Mouse (Mus musculus) urinary bladder, postnatal 25 days (tissue): ENCODE results near the gene Fga.

Experiments used
- DNase-seq: peaks from one replicate; pipeline ENCODE4 v3.0.0; 2022; ENCODE audit warnings: low spot score

Fga gene

GRCm38 (mm10) chr3:83025475-83026301, at the start of gene Fga:
TSS of gene Fga (plus strand) at chr3:83026076.
- DNase-seq = no peak

DNA sequence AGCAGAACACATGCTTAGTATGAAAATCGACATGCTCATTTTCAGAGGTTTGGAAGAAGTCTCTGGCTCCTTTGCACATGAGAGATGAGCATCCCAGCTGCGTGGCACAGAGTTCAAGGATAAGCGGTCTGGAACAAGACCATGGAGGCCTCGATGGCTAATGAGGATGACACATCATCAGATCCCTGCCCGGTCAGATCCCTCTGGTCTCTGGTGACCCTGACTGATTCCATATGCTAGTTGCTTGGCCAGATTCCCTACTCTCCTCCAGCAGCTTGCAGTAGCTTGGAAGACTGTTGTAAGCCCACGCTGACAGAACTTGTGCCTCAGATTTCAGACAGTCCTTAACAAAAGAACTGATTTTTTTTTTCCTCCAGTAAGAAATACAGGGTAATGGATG, 45.1 kb upstream of the Fga start:
- DNase-seq = no peak

DNA sequence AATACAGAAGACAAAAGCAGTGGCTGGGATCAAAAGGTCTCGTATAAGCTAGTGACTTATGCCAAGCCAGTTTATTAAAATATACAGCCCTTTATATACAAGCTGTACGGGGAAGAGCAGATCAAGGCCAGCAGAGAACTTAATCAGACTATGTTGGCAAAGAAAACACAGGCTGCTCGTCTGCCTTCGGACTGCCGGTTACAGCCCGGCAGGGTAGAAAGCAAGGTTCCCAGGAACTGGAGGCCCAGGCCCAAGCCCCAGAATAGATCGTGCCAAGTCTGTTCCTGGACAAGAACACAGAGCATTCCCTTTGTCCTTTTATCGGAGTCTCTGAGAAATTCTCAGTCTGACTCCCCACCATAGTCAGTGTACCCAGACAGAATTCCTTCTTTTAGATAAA, 44.0 kb upstream of the Fga start:
- DNase-seq = no peak

DNA sequence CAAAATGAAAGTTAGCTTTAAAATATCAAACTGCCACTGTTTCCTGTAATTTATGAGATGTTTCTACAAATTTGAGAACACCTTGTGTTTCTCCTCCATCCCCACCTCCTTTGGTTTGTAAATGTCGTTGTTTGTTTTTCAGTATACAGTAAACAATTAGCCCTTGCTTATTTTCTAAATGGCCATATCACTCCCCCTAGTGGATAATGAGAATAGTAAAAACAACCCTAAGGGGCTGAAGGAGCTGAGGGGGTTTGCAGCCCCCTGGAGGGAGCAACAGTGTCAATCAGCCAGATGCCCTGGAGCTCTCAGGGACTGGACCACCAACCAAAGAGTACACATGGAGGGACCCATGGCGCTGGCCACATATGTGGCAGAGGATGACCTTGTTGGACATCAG, 41.0 kb upstream of the Fga start:
- DNase-seq = no peak

- no peak for DNase-seq
Observed at GRCm38 (mm10) chr3:82991963-82992362, 33.9 kb upstream of the Fga start.

DNA sequence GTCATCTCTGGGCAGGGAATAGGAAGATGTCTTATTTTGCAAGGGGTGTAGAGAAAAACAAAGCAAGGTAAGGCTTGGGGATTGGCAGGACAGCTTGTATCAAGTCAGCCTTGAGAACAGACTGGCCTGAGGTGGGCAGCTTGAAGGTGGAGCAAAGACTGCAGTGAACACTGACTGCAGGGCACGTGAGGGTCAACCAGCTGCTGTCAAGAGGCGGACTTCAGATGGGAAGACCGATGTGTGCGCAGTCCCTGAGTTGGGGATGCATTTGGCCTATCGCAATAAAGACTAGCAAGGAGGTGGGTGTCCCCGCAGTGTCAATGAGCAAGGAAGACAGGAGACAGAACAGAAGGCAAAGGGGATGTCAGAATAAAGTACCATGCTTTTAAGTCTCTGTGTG, 32.9 kb upstream of the Fga start:
- no peak for DNase-seq

DNA sequence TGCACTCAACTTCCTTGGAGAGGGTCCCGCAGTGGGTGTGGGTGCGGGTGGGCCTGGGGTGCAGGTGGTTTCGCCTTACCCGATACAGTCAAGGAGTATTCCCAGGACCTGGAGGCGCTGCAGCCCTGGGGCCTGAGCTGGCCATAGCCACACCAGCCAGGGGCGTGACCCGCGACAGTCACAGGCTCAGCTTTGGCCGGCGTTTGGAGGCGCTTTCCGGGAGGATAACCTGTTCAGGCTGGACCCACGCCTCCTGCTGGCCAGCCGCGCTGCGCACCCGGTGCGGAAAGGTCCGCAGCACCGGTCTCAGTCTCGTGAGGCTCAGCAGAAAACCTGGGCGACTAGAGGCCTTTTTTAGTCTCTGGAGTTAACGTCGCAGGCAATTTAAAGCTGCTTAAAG, 30.5 kb upstream of the Fga start:
- DNase-seq = peak; percentile 57

GRCm38 (mm10) chr3:82996656-82997055, 29.2 kb upstream of the Fga start:
- no peak for DNase-seq

- peak; percentile 38 for DNase-seq
Observed at GRCm38 (mm10) chr3:82998772-82999463, 27.0 kb upstream of the Fga start.

GRCm38 (mm10) chr3:82999995-83000394, 25.9 kb upstream of the Fga start:
- DNase-seq = no peak

DNA sequence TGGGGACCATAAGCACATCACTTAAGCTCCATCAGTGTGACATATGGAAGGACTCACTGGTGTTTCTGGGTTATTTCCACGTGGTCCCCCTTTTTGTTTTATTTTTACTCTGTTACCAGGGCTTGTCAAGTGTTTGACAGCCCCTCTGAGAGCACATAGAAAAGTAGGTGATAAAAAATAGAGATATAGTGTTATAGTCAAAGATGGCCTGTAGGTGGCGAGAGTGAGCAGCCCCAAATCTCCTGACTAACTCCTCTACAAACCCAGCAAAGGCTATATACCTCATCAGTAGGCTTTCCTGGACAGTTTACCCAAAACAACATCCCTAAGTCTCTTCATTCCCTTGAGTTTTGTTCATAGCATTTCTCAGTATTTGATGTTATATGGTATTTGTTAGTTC, 23.7 kb upstream of the Fga start:
- DNase-seq = peak; percentile 14

- DNase-seq = no peak
Observed at GRCm38 (mm10) chr3:83003068-83003467, 22.8 kb upstream of the Fga start.

DNA sequence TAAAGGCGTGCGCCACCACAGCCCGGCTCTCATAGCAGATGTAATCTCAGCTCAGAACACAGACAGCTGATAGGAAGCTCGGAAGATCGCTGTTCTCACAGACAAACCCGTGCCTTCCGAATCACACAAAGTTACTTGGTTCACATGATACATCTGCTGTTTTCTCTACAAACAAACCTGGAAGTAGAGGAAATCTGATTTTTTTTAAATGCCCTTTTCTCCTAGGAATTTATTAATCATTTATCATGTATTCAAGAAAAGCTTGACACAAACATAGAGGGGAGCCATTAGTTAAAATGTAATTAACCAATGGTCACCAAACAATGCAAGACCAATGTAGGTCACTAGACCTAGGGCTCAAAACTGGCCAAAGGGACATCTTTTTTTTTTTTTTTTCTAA, 21.1 kb upstream of the Fga start:
- no peak for DNase-seq

DNA sequence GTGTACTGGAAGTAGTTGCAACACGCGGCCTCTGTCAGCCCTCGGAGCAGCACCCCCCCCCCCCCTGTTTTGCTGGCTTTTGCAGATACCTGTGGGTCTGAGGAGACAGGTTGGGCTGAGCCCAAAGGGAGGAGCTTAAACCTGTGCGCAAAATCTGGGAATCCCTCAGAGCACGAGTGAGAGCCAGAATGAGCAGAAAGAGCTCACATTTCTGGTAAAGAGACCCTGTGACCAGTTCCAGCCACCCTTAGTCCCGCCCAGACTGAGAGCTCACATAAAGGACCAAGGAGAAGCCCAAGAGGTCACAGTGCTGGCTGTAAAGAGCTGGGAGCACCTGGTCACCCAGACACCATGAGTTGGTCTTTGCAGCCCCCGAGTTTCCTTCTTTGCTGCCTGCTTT, 18.3 kb upstream of the Fga start, which contains the start of gene Fgg:
Gene Fgg, plus strand, starts transcription at position 168 of the 400 bp plus-strand sequence.
- no peak for DNase-seq

GRCm38 (mm10) chr3:83010291-83010690, 15.6 kb upstream of the Fga start:
- no peak for DNase-seq

DNA sequence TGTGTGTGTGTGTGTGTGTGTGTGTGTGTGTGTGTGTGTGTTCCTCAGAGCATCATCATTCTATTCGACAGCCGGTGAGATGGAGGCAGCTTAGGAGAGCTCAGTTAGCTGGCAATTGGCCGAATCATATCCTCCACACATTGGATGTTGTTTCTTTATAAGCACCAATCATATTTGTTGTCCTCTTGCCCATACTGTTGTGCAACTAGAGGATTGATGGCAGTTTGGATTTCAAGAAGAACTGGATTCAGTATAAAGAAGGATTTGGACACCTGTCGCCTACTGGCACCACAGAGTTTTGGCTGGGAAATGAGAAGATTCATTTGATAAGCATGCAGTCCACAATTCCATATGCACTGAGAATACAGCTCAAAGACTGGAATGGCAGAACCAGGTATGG, 14.7 kb upstream of the Fga start:
- DNase-seq = no peak

DNA sequence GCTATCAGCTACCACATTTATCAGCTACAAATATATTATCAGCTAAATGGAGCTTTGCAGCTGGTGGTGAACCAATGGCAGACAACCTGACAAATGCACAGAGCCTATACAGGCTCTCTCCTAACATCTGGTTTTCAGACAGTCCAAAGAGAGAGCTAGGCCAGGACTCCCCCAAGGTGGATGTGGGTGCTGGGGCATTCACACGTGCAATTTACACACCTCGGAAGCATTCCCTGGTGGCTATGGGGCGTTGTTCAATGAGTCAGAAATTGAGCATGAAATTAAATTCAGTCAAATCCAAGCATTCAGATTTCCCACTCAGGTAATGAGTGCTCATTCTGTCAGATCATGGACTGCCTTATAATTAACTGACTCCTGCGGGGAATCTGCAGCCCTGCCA, 14.3 kb upstream of the Fga start:
- no peak for DNase-seq

- no peak for DNase-seq
Observed at GRCm38 (mm10) chr3:83012636-83013035, 13.2 kb upstream of the Fga start.

GRCm38 (mm10) chr3:83013951-83014350, 11.9 kb upstream of the Fga start:
- DNase-seq = no peak

GRCm38 (mm10) chr3:83016236-83016635, 9.6 kb upstream of the Fga start:
- DNase-seq = no peak

- no peak for DNase-seq
Observed at GRCm38 (mm10) chr3:83020387-83020786, 5.5 kb upstream of the Fga start.

DNA sequence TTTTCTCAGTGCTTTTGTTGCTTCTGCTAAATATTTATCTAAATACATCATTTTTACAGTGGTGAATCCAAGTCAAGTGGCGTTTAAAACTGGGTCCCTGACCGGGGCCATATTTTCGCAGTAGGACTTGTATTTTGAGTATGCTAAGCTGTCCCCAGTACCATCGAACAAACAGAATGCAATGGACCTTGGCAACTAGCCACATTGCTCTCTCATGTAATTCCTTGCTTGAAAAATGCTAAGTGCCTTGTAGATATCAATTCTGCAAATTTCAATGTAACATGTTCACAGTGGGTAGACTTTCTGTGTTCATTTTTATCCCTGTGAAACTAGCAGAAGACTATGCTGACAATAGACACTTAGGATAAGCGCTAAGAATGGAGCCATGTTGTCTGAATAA, 4.7 kb upstream of the Fga start:
- DNase-seq = no peak

- no peak for DNase-seq
Observed at GRCm38 (mm10) chr3:83025036-83025435, 840 bp upstream of the Fga start.
